Mouse (Mus musculus): ENCODE results near the gene Cux2.

DNA sequence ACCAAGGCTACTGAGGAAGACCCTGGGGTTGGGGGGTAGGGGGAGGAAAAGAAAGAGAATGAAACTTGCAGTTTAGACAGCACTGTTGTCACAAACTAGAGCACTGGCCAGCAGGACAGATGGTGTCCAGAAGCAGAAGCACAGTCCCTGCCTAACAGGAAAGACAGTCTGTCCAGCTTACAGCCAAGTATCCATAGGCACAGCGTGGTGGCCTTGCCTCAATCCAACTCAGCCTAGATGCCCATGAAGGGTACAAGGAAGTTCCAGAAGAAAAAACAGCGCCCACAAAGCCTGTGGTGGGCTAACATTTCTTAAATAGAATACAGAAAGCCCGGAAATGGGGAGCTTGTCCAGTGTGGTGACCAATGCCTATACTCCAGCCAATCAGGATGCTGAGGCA, 224.3 kb downstream of the Cux2 start:
- TF ChIP-seq GATA1 (IDR thresholded peaks at IDR 0.05; ENCODE audit: borderline replicate concordance, low read length) (no peak), FLI1 (IDR thresholded peaks at IDR 0.05; ENCODE audit: low read length) (no peak)
